Mouse (Mus musculus) left cerebral cortex, postnatal 36 days (tissue): ENCODE measurements around the gene Fam241b. TPM values are rescaled to one million over a fixed set of nuclear protein-coding genes. Genes with fewer than 3 reads are reported as not detected.
A peak's percentile ranks its signal among the peaks of the same experiment; 100 is the strongest.

ENCODE experiments used
- DNase-seq, 2 experiments: peaks; one replicate each; pipeline ENCODE4 v3.0.0; 2021 to 2022; ENCODE audit warnings: low spot score in 2 of 2, mixed read lengths in 1 of 2
- intact Hi-C: fragments of 180-260 bp; cut with DNase I; formaldehyde crosslinking; loops from one replicate; pipeline ENCODE4 v1.15.1; 2025
- total RNA-seq, 2 experiments: library from RNA; stranded (reverse); gene quantifications; 2 replicates each; pipeline ENCODE4 v1.2.3; 2021

The Fam241b gene
- total RNA-seq, 2 experiments from 2014 or later = 51.1 to 59.8 TPM

- intact Hi-C loops = no loop called here
- DNase-seq = no peak
These were observed 7.8 kb downstream of the Fam241b start for GRCm38 (mm10) chr10:62135696-62136470.

- intact Hi-C loops = no loop called here
- DNase-seq = no peak
These were observed 10.9 kb downstream of the Fam241b start, which contains the start of gene Neurog3 for GRCm38 (mm10) chr10:62132691-62133281. Gene Neurog3 (plus strand): TSS chr10:62133090.

GRCm38 (mm10) chr10:62128316-62128951, 15.3 kb downstream of the Fam241b start:
- intact Hi-C loops = no loop called here
- peak; percentile 67 to 68 for DNase-seq

GRCm38 (mm10) chr10:62127711-62128231, 15.9 kb downstream of the Fam241b start:
- intact Hi-C loops = no loop called here
- no peak for DNase-seq

GRCm38 (mm10) chr10:62127137-62127536, 16.6 kb downstream of the Fam241b start:
- no peak for DNase-seq
- intact Hi-C loops = no loop called here

- DNase-seq = no peak
- intact Hi-C loops = no loop called here
These were observed 29.7 kb downstream of the Fam241b start for GRCm38 (mm10) chr10:62113865-62114647.

GRCm38 (mm10) chr10:62111207-62111576, 32.5 kb downstream of the Fam241b start:
- intact Hi-C loops = no loop called here
- DNase-seq = peak; percentile 38 to 55

- intact Hi-C loops = no loop called here
- DNase-seq = peak; percentile 90 to 92
These were observed 33.1 kb downstream of the Fam241b start for GRCm38 (mm10) chr10:62110504-62111206.

- no peak for DNase-seq
- intact Hi-C loops = loop anchor here (5.0 kb wide), 1 partner anchor 140 kb away; no protein-coding TSS in a partner anchor
These were observed 36.7 kb downstream of the Fam241b start for GRCm38 (mm10) chr10:62107048-62107447.

GRCm38 (mm10) chr10:62104835-62105576, 38.7 kb downstream of the Fam241b start:
- intact Hi-C loops = loop anchor here (1.0 to 5.0 kb wide), 4 partner anchors 78 to 268 kb away; no protein-coding TSS in a partner anchor
- peak; percentile 68 to 74 for DNase-seq

GRCm38 (mm10) chr10:62101504-62102439, 41.9 kb downstream of the Fam241b start:
- DNase-seq = peak; percentile 80

GRCm38 (mm10) chr10:62099749-62100403, 43.8 kb downstream of the Fam241b start:
- intact Hi-C loops = loop anchor here (5.0 kb wide), 2 partner anchors 223 to 263 kb away; no protein-coding TSS in a partner anchor
- DNase-seq = no peak

More at GRCm38 (mm10) chr10:62101504-62102439, 41.9 kb downstream of the Fam241b start:
- intact Hi-C loops = loop anchor here (1.0 to 5.0 kb wide), 4 partner anchors 46 to 264 kb away; no protein-coding TSS in a partner anchor

GRCm38 (mm10) chr10:62094401-62094800, 49.3 kb downstream of the Fam241b start:
- intact Hi-C loops = no loop called here
- no peak for DNase-seq

GRCm38 (mm10) chr10:62093903-62094302, 49.8 kb downstream of the Fam241b start:
- intact Hi-C loops = no loop called here
- DNase-seq = no peak

- no peak for DNase-seq
- intact Hi-C loops = no loop called here
These were observed 54.2 kb downstream of the Fam241b start for GRCm38 (mm10) chr10:62089486-62089885.

- DNase-seq = no peak
- intact Hi-C loops = no loop called here
These were observed 54.6 kb downstream of the Fam241b start for GRCm38 (mm10) chr10:62089071-62089470.
